Mouse (Mus musculus): ENCODE measurements at regions not wholly inside any gene's neighbourhood (a gene's known extent, or its start where the extent isn't known, plus 50 kb on each side); places are given as distances from the start of the nearest gene placed in this dataset.
"Not testable (repeated sequence)": the region's sequence is repeated elsewhere in the genome, so short reads cannot be mapped to it uniquely, and the experiment has no call there.

GRCm38 (mm10) chr7:113710541-113711270 lies 55.1 kb upstream of the Spon1 start:
- no peaks in the 10 kb centered on the region for H3K27me3 ChIP-seq (ENCODE audit: insufficient read depth, poor library complexity, severe bottlenecking)
- WGBS, result 82% methylated on average over 2 of the region's 2 CpGs
- H3K27ac ChIP-seq, result peak overlapping the region; percentile 35; the same call in 1 of the 2 replicates
- 0 out of 2 replicates have a peak, but pooled peaks cover 4% of the 10 kb centered on the region for H3K4me1 ChIP-seq (replicated peaks)
- no peak for DNase-seq (ENCODE audit: low spot score)
- H3K4me3 ChIP-seq, result no peak overlapping the region
- no peaks in the 10 kb centered on the region for H3K9me3 ChIP-seq
- no peaks in the 10 kb centered on the region for H3K36me3 ChIP-seq

DNA sequence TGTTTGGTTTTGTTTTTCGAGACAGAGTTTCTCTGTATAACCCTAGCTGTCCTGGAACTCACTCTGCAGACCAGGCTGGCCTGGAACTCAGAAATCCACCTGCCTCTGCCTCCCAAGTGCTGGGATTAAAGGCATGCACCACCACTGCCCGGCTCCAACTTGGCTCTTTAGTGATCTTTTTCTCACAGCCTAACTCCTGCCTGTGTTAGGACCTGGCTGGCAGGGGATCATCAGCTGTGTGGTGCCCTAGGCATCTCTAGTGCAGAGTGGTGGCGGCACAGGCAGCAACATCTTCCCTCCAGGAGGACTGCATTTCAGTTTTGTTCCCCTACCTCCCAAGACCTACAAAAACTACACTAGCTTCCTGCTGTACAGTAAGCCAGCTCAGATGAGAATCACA lies 54.4 kb upstream of the Spon1 start:
- 75% methylated on average over 3 of the region's 3 CpGs for WGBS
- 0 out of 2 replicates have a peak overlapping the region, but pooled peaks have one; percentile 23 for H3K27ac ChIP-seq
- H3K4me1 ChIP-seq (replicated peaks); H3K27me3 ChIP-seq (ENCODE audit: insufficient read depth, poor library complexity, severe bottlenecking); H3K9me3 ChIP-seq; H3K36me3 ChIP-seq; DNase-seq (ENCODE audit: low spot score); H3K4me3 ChIP-seq: not testable (repeated sequence)
